Mouse (Mus musculus): ENCODE data around the gene Shank1. TPM values are rescaled to one million over a fixed set of nuclear protein-coding genes. Genes with fewer than 3 reads are reported as not detected.
A peak's percentile ranks its signal among the peaks of the same experiment; 100 is the strongest.
"Not testable (repeated sequence)": the region's sequence is repeated elsewhere in the genome, so short reads cannot be mapped to it uniquely, and the experiment has no call there.

The Shank1 gene
- polyA plus RNA-seq, 1 experiment, result 0.59 TPM

DNA sequence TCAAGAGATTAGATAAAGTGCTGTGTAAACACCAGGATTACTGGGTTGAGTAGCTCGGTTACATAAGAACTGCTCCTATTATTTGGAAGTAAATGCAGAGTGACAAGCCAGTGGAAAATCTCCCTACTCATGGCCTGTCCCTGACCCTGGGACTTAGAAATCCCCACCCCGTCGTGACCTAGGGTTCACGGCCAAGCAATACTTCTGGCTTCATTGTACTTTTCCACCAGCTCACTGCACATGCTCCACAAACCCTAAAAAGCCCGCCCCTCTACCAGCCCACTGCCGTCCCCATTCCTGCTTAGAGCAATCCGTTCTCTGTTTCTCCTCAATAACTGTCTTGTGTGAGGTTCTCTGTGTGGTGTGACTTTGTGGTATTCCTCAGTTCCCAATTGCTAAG is 22.3 kb upstream of the Shank1 start:
- H3K4me1 ChIP-seq (ENCODE audit: control insufficient read depth, insufficient read depth, insufficient read length, low read length), result no peaks in the 10 kb centered on the region
- H3K27ac ChIP-seq (replicated peaks; ENCODE audit: low read depth, low read length), result no peak overlapping the region
- no peak overlapping the region for H3K4me3 ChIP-seq (ENCODE audit: insufficient read depth, low read depth, low read length)

DNA sequence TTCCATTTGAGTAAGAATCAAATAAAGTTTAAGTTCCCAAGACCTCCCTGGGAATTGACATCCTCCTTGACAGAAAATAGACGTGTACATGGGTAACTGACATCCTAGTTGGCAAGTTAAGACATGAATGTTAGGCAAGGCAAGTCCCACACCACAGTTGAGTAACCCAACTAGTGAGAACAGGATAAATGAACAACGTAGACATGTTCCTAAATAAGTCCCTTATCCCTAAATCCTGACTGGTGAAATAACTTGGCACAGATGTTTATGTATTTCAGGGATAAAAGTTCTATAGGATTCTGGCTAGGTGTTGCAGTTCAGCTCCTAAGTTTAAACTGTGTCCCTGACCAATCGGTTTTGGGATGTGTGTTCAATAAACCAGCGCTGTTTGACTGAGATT is 19.1 kb upstream of the Shank1 start:
- H3K4me1 ChIP-seq (ENCODE audit: control insufficient read depth, insufficient read depth, insufficient read length, low read length), result no peaks in the 10 kb centered on the region
- no peak overlapping the region for H3K4me3 ChIP-seq (ENCODE audit: insufficient read depth, low read depth, low read length)
- no peak overlapping the region for H3K27ac ChIP-seq (replicated peaks; ENCODE audit: low read depth, low read length)

- Histone ChIP-seq H3K4me3 (ENCODE audit: insufficient read depth, low read depth, low read length) (no peak overlapping the region), H3K4me1 (ENCODE audit: control insufficient read depth, insufficient read depth, insufficient read length, low read length) (no peaks in the 10 kb centered on the region)
These were observed 18.6 kb upstream of the Shank1 start for GRCm38 (mm10) chr7:44291418-44291817.

DNA sequence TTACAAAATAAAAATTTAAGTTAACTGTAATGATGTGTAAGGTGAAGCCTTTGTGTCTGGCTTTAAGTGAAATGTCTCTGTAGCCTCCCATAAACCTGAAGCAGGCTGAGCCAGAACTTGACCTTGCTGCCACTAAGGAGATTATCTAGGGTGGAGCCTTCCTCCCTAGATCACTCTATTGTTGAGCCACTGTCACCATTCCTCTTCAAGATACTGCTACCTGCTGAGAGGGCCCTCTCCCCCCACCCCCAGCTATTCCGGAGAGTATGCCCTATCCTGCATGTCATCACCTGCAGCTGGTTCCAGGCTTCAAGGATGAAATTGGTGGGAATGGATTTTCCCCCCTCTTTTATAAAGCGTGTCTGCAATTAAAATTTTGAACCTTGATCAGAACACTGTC is 12.6 kb upstream of the Shank1 start:
- H3K27ac ChIP-seq (replicated peaks; ENCODE audit: low read depth, low read length); H3K4me1 ChIP-seq (ENCODE audit: control insufficient read depth, insufficient read depth, insufficient read length, low read length); H3K4me3 ChIP-seq (ENCODE audit: insufficient read depth, low read depth, low read length): not testable (repeated sequence)

More at GRCm38 (mm10) chr7:44291418-44291817, 18.6 kb upstream of the Shank1 start:
- no peak overlapping the region for H3K27ac ChIP-seq (replicated peaks; ENCODE audit: low read depth, low read length)

GRCm38 (mm10) chr7:44303346-44304340 is 6.4 kb upstream of the Shank1 start:
- H3K4me1 ChIP-seq (ENCODE audit: control insufficient read depth, insufficient read depth, insufficient read length, low read length), result no peaks in the 10 kb centered on the region
- H3K27ac ChIP-seq (replicated peaks; ENCODE audit: low read depth, low read length), result no peak overlapping the region
- H3K4me3 ChIP-seq (ENCODE audit: insufficient read depth, low read depth, low read length), result peak overlapping the region; percentile 78

GRCm38 (mm10) chr7:44304463-44304774 is 5.6 kb upstream of the Shank1 start:
- H3K27ac ChIP-seq (replicated peaks; ENCODE audit: low read depth, low read length), result 0 out of 2 replicates have a peak overlapping the region, but pooled peaks have one; percentile 13
- H3K4me3 ChIP-seq (ENCODE audit: insufficient read depth, low read depth, low read length), result peak overlapping the region; percentile 78
- H3K4me1 ChIP-seq (ENCODE audit: control insufficient read depth, insufficient read depth, insufficient read length, low read length), result no peaks in the 10 kb centered on the region

DNA sequence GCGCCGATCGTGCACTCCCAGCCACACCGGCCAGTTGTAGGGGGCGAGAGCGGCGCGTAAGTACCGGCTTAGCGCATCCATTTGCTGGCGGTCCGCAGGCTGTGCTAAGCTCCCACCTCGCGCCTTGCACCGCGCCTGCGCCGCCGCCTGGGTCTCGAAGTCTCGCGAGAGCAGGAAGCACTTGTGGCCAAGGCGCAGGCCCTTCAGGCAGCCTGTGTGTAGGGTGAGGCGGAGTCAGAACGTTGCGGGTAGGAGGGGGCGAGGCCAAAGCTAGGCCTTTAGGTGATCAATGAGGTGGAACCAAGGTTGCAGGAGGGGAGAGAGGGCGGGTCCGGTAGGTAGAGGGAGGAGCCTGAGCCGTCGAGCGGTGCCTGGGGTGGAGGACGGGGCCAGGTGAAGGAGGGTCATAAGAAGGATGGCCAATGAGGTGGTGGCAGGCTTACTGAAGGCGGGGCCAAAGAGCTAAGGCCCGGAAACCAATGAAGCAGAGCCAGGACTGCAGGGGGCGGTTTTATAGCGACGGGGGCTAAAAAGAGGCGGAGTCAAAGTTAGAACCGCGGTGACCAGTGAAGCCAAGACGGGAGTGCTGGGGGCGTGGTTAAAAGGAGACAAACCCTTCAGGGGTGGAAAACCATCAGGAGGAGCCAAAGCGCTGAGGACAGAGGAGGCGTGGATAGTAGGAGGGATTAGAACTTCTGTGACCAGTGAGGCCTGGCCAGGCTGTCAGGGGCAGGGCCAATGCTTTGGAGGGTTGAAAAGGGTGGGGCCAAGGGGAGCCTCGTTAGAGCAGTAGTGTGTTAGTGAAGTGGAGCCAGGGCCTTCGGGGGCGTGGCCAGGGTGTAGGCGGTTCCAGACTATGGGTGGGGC is 5.0 kb upstream of the Shank1 start:
- Histone ChIP-seq H3K4me1 (ENCODE audit: control insufficient read depth, insufficient read depth, insufficient read length, low read length) (no peaks in the 10 kb centered on the region), H3K27ac (replicated peaks; ENCODE audit: low read depth, low read length) (peak overlapping the region; percentile 77), H3K4me3 (ENCODE audit: insufficient read depth, low read depth, low read length) (peak overlapping the region; percentile 78)

DNA sequence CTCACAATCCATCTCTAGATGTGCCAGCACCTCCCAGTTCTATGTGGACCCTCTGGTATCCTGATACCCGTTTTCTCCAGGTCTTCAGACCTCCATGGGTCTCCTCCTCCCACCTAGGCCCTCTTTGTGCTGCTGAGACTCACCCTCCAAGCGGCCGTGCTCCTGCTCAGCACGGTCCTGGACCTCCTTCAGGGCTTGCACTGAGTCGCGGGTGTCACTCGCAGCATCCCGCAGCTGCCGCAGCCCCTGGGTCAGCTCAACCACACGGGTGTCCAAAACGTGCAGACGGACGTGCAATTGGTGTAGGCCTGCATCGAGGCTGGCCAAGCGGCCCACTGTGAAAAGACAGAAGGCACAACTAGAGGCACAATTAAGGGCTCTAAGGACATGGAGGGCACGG is 4.4 kb upstream of the Shank1 start:
- Histone ChIP-seq H3K4me1 (ENCODE audit: control insufficient read depth, insufficient read depth, insufficient read length, low read length) (no peaks in the 10 kb centered on the region; the same call in 1 of the 2 replicates), H3K4me3 (ENCODE audit: insufficient read depth, low read depth, low read length) (0 out of 2 replicates have a peak overlapping the region, but pooled peaks have one; percentile 78), H3K27ac (replicated peaks; ENCODE audit: low read depth, low read length) (no peak overlapping the region)

GRCm38 (mm10) chr7:44306516-44307240 is 3.4 kb upstream of the Shank1 start, which contains the start of gene Clec11a:
Gene Clec11a, minus strand, starts transcription at chr7:44306902.
- no peak within 1 kb of the TSS for H3K27ac ChIP-seq (replicated peaks; ENCODE audit: low read depth, low read length)
- H3K4me1 ChIP-seq (ENCODE audit: control insufficient read depth, insufficient read depth, insufficient read length, low read length), result no peaks in the 10 kb centered on the region; the same call in 1 of the 2 replicates
- H3K4me3 ChIP-seq (ENCODE audit: insufficient read depth, low read depth, low read length), result 0 out of 2 replicates have a peak within 1 kb of the TSS, but pooled peaks have one; percentile 78

GRCm38 (mm10) chr7:44307261-44308020 is 2.6 kb upstream of the Shank1 start:
- Histone ChIP-seq H3K4me3 (ENCODE audit: insufficient read depth, low read depth, low read length) (no peak overlapping the region), H3K27ac (replicated peaks; ENCODE audit: low read depth, low read length) (no peak overlapping the region), H3K4me1 (ENCODE audit: control insufficient read depth, insufficient read depth, insufficient read length, low read length) (no peaks in the 10 kb centered on the region; the same call in 1 of the 2 replicates)

- no peak overlapping the region for H3K27ac ChIP-seq (replicated peaks; ENCODE audit: low read depth, low read length)
- H3K4me3 ChIP-seq (ENCODE audit: insufficient read depth, low read depth, low read length), result no peak overlapping the region
- no peaks in the 10 kb centered on the region; the same call in 1 of the 2 replicates for H3K4me1 ChIP-seq (ENCODE audit: control insufficient read depth, insufficient read depth, insufficient read length, low read length)
These were observed 328 bp downstream of the Shank1 start for GRCm38 (mm10) chr7:44310285-44310877.

GRCm38 (mm10) chr7:44310878-44311712 is 1.0 kb downstream of the Shank1 start:
- Histone ChIP-seq H3K4me1 (ENCODE audit: control insufficient read depth, insufficient read depth, insufficient read length, low read length) (no peaks in the 10 kb centered on the region; the same call in 1 of the 2 replicates), H3K27ac (replicated peaks; ENCODE audit: low read depth, low read length) (no peak overlapping the region), H3K4me3 (ENCODE audit: insufficient read depth, low read depth, low read length) (peak overlapping the region; percentile 22; the same call in 1 of the 2 replicates)

- Histone ChIP-seq H3K27ac (replicated peaks; ENCODE audit: low read depth, low read length) (no peak overlapping the region), H3K4me1 (ENCODE audit: control insufficient read depth, insufficient read depth, insufficient read length, low read length) (no peaks in the 10 kb centered on the region; the same call in 1 of the 2 replicates), H3K4me3 (ENCODE audit: insufficient read depth, low read depth, low read length) (no peak overlapping the region)
These were observed 1.8 kb downstream of the Shank1 start for GRCm38 (mm10) chr7:44311713-44312304.
